Mouse (Mus musculus): ENCODE data around the gene Naa80.
"Not testable (repeated sequence)": the region's sequence is repeated elsewhere in the genome, so short reads cannot be mapped to it uniquely, and the experiment has no call there.

The Naa80 gene

DNA sequence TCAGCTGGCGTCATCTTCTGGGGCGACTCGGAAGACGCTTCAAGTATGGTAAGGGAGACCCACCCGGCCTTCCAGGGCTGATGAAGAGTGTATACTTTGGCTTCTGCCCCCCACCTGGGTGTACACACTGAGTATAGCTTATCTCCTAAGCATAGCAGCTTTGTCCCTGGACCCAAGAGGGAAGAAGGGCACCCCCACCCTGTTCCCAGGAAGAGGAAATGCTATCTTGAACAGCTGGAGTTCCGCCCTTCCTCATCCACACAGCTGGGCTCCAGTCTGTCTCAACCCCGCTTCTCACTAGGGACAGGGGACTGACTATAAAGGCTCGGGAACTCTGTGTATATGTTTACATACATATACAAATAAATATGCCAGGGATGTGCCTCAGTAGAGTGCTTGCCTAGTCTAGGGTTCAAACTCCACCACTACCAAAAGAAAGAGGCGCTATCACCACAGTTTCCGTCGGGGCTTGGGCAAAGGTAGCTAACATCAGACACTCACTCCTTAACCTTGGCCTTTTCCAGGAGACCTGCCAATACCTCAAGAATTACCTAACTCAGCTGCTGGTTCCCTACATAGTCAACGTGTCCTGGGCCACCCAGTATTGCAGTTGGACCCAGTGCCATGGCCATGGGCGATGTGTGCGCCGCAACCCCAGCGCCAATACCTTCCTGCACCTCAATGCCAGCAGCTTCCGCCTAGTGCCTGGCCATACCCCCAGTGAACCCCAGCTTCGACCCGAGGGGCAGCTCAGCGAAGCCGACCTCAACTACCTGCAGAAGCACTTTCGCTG lies 7.0 kb upstream of the Naa80 start:
- DNase-seq (ENCODE audit: low spot score in 2 of 2): no peak

DNA sequence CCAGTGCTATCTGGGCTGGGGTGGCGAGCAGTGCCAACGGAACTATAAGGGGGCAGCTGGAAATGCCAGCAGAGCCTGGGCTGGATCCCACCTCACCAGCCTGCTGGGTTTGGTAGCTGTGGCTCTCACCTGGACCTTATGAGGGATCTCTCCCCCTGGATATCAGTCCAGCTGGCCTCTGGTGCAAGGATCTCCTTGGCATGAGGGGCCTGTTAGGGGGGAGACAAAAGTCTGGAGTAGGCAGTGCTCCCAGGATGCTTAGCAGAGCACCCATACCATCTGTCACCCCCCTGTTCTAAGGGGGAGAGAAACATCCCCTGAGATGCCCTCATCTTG lies 6.4 kb upstream of the Naa80 start:
- DNase-seq (ENCODE audit: low spot score in 2 of 2): no peak

DNA sequence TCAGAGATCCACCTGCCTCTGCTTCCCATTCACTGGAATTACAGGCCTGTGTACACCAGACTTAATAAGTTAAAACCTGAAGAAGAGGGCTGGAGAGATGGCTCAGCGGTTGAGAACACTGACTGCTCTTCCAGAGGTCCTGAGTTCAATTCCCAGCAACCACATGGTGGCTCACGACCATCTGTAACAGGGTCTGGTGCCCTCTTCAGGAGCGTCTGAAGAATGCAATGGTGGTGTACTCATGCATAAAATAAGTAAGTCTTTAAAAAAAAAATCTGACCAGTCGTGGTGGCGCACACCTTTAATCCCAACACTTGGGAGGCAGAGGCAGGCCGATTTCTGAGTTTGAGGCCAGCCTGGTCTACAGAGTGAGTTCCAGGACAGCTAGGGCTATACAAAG lies 4.9 kb upstream of the Naa80 start:
- not testable (repeated sequence) for DNase-seq (ENCODE audit: low spot score in 2 of 2)

DNA sequence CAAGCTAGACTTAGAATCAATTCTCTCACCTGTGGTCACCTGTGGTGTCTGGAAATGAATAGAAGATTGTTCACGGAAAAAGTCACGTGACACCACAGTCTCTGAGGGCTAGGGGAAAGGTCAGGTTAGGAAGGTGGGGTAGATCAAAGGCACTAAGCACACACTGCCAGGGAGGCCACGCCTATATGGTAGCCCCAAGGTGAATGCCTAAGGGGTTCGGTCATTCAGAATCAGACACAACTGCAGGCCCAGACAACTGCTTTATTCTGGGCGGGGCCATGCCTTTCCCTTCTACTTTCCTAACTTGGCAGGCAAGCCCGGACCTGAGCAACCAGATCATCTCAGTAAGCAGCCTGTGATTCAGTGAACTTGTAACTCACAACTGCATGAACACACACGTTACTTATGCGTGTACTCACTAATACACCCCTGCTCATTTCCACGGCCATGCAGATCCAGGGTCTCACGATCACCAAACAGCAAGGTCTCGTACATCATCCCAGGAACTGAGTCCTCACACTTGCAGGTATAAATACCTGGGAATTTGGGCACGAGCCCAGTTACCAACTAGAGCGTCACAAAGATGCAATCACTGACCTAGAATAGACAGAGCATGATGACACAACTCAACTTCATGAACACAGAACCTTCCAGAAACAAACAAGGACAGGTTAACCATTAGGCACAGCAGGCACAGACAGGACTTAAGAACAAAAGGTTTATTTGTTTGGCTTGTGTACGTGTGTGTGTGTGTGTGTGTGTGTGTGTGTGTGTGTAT lies 2.9 kb upstream of the Naa80 start:
- no peak for DNase-seq (ENCODE audit: low spot score in 2 of 2)

DNA sequence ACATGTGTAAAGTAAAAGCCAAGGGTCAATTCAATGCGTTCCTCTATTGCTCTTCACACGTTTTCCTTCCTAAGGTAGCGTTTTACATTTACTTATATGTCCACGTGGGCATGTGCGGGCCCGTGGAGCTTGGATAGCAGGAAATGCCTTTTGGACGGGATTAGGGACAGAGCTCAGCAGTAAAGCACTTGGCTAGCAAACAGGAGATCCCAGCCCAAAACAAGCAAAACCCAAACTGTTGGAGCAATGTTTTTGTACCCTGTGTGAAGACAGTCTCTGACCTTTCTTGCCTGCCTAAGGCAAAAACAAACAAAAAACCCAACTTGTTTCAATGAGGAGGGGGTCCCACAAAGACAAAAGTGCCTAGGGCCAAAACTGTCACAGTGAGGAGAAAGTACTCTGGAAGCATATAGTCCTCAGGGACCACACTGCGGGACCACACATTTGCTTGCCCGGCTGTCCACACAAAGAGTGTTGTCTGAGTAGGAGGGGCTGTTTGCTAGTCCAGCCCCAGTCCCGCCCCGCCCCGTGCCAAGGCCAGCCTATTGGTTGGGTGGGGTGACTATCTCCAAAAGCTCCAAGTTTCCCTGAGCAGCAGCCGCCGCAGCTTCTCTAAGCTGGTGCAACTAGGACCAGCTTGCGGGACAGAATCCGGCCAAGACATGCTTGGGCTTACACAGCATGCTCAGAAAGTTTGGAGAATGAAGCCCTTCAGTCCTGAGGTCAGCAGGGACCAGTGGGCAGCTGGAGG lies 2.2 kb upstream of the Naa80 start, which contains the start of gene Hyal1:
Gene Hyal1, plus strand, starts transcription at position 571 of the 751 bp plus-strand sequence.
- peak; percentile 72 to 73 for DNase-seq (ENCODE audit: low spot score in 2 of 2)

DNA sequence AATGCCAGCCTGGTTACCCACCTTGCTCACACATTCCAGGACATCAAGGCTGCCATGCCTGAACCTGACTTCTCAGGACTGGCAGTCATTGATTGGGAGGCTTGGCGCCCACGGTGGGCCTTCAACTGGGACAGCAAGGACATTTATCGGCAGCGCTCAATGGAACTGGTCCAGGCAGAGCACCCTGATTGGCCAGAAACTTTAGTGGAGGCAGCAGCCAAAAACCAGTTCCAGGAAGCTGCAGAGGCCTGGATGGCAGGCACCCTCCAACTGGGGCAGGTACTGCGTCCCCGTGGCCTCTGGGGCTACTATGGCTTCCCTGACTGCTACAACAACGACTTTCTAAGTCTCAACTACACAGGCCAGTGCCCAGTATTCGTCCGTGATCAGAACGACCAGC lies 816 bp upstream of the Naa80 start:
- no peak for DNase-seq (ENCODE audit: low spot score in 2 of 2)

DNA sequence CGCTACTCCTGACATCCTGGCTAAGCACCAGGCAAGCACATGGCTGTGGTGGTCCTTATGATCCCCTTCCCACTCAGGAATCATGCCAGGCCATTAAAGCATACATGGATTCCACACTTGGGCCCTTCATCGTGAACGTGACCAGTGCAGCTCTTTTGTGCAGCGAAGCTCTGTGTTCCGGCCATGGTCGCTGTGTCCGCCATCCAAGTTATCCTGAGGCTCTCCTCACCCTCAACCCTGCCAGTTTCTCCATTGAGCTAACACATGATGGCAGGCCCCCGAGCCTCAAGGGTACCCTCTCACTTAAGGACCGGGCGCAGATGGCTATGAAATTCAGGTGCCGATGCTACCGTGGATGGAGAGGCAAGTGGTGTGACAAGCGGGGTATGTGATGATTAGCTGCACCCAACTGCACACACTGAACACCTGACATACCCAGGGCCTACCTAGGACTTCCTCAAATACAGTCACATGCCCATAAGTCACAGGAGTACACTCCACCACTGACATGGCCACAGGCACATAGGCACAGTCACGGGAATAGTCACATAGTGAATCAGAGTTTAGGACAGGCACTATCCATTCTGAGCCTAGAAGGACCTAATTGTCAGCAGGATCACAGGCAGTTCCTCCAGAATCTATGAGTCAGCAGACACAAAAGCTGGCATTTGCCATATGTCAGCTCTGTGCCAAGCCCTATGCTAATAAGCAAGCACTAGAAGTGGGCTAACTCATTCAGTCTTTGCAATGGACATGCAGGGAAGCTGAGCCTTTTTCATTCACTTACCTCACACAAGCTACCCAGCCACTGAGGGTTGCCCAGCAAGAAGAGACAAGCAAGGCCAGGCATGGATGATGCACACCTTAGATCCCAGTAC lies 575 bp downstream of the Naa80 start:
- no peak for DNase-seq (ENCODE audit: low spot score in 2 of 2)

DNA sequence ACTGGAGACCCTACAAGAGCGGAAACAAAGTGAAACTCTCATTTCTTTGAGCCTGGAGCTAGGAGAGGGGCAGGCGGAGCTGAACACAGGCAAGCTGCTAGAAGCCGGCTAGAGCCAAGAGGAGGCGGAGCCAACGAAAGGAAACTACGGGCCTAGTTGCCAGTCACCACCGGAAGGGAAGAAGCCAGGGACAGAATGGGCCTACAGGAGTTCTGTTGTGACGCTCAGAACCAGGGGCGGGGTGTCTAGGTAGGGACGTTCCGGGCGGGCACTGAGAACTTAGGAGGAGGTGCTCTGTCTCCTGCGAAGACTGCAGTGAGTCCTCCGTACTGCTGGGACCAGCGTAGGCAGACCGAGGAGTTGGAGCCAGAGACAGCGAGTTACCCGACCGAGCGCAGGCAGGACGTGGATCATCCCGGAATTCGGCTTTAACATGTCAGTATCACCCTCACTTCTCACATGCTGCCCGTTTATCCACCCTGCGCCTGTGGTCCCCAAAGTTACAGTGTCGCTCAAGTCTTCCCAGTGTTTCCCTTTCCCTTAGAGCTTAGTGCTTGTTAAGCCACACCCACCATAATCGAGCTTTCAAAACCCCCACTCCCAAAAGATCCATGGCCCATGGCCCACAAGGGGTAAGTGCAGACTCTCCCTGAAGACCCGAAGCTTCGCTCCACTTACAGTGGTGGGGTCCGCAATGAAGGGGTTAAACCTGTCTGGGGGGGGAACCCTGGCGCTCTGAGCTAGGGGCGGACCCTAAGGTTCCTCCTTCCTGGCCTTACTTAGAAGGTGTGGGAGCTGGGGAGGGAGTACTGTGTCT lies 2.0 kb downstream of the Naa80 start, which contains the start of gene Hyal3:
Gene Hyal3, plus strand, starts transcription at position 318 of the 817 bp plus-strand sequence.
- peak; percentile 93 to 94 for DNase-seq (ENCODE audit: low spot score in 2 of 2)

DNA sequence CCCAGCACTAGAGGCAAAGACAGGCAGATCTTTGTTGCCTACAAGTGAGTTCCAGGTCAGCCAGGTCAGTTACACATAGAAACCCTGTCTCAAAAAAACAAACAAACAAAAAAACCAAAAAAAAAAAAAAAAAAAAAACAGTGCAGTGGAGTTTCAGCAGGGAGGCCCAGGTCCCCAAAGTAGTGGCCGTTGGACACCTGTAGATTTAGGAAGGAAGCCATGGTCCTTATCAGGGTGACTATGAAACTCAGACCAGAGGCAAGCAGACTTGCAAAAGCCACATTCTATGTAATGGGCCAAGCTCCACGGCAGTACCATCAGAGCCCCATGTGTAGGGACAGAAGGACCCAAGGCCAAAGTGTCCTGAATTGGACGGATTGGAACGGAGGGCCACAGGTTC lies 2.9 kb downstream of the Naa80 start:
- no peak for DNase-seq (ENCODE audit: low spot score in 2 of 2)

DNA sequence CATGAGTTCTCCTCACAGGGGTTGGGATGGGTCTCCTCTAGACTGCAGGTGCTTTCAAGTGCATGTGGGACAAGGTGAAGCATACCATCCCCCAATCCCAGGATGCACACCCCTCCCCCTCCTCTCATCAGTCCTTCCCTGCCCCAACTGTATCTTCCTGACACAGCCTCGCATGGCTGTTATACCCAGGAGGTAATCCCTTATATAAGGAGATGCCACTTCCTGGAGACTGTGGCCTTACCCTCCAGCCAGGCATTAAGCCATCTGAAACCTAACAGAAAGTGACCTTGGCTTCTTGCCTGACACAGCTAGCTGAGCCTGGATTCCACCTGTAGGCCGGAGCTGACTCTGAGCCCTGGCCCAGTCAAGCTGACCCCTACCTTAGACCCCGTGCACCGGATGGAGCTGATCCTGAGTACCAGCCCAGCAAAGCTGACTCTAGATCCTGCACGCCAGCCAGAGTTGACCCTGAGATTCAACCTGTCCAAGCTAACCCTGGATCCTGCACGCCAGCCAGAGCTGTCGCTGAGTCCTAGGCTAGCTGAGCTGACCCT lies 3.9 kb downstream of the Naa80 start:
- DNase-seq (ENCODE audit: low spot score in 2 of 2): no peak

DNA sequence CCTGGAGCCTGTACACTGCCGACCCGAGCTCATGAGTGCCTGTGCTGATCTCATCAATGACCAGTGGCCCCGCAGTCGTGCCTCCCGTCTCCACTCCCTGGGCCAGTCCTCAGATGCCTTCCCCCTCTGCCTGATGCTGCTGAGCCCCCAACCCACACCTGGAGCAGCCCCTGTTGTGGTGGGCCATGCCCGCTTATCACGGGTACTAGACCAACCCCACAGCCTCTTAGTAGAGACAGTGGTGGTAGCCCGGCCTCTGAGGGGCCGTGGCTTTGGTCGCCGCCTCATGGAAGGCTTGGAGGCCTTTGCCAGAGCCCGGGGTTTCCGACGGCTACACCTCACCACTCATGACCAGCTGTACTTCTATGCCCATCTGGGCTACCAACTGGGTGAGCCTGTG lies 4.5 kb downstream of the Naa80 start:
- no peak for DNase-seq (ENCODE audit: low spot score in 2 of 2)

DNA sequence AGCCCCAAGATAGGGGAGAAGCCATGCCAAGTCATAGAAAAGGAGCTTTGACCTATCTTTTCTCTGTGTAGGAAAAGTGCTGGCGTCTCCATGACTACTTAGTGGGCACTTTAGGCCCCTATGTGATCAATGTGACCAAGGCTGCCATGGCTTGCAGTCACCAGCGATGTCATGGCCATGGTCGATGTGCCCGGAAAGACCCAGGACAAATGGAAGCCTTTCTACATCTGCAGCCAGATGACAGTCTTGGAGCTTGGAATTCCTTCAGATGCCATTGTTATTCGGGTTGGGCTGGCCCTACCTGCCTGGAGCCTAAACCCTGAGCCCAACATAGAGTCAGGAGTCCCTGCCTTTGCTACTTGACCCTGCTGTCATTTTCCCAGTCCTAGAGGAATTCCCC lies 7.8 kb downstream of the Naa80 start:
- DNase-seq (ENCODE audit: low spot score in 2 of 2): no peak

DNA sequence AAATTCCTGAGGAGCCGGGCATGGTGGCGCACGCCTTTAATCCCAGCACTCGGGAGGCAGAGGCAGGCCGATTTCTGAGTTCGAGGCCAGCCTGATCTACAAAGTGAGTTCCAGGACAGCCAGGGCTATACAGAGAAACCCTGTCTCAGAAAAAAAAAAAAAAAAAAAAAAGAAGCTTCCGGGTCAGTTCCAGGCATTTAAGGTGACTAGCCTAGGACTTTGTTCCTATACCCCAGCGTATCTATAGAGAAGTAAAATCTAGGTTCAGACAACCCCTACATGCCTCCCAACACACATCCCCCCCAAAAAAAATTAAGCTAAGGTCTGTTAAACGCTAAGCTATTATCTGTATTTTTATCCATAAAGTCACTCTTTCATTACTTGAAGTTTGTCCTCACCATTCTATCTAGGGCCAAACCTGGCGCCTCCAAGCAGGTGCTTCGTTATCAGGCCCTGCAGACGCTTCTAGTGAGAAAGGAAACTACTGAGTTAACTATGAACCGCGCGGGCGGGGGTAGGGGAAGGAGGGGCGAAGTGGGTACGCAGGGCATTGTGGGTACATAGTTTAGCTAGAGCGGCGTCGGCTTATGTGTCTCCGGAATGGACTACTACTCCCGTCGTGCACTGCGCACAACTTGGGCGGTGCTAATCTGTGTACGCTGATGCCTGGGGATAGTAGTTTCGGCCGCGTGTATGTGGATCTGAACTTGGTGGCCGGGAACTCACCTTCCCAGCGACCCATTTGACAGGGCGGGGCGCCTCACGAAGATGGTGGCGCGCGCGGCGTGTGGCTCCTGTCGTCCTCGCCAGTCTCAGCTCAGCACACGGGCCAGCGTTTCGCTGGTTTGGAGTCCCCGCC lies 8.5 kb downstream of the Naa80 start, which contains the start of gene Ifrd2:
Gene Ifrd2, plus strand, starts transcription at position 669 of the 859 bp plus-strand sequence.
- DNase-seq (ENCODE audit: low spot score in 2 of 2): peak; percentile 98 to 99

DNA sequence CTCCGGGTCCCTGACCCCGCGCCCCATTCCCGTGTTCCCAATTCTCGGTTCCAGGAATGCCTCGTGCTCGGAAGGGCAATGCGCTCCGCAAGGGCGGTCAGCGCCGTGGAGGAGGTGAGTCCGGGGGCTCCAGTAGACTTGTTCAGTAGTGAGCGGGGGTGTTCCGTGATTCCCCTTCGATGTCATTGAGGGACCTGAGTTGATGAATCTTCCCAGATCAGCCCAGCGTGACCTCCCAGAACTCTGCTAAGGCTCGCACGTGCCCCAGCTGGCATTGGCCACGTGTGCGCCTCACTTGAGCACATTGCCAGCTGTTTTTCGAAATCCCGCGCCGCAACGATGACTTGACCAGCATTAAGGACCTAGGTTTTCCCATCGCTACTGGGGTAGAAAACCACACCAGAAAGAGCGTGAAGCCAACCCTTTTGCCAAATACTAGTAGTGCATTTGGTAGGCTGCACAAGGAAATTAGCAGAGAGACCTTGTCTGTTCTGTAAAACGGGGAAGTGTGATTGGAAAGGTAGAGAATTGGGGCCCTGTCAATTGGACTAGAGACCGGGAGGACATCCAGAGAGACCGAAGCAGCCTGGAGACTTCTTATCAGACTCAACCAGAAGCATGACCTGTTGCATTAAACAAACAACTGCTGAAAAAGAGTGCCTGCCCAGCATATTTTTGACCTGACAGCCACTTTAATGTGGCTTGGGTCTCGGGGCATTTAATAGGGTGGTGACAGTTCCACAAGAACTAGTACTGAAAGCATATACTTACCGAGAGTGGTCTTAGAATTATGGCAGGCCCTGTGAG lies 9.3 kb downstream of the Naa80 start:
- peak; percentile 66 to 73 for DNase-seq (ENCODE audit: low spot score in 2 of 2)

DNA sequence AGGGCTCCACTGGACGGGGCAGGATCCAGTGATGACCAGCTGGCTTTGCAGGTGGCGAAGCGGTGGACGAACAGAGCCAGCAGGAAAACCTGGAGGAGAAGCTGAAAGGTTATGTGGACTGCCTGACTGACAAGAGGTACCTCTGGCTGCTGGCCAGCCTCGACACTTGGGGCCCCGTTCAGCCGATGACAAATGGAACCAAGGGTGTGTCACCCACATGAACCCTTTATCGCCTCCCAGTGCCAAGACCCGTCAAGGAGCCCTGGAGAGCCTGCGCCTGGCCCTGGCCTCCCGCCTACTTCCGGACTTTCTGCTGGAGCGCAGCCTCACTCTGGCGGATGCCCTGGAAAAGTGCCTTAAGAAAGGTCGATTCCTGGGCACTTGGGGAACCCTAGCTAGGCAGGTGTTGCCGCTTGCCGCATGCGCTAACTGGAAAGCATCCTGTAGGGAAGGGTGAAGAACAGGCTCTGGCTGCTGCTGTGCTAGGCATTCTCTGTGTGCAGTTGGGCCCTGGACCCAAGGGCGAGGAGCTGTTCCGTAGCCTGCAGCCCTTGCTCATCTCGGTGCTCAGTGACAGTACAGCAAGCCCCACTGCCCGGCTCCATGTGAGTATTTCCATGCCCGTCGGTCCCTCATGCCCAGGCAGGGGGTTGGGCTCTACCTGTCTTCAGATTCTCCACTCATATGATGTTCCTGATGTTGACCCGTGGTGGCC lies 11.5 kb downstream of the Naa80 start:
- DNase-seq (ENCODE audit: low spot score in 2 of 2): no peak

DNA sequence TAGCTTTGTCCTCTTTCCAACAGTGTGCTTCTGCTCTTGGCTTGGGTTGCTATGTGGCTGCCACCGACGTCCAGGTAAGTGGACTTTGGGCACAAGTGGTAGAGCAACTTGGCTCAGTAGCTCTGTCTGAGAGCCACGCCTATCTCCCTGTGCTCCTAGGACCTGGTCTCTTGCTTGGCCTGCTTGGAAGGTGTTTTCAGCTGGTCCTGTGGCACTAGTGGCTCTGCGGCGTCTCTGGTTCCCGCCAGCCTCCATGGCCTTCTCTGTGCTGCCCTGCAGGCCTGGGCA lies 12.0 kb downstream of the Naa80 start:
- DNase-seq (ENCODE audit: low spot score in 2 of 2): no peak

DNA sequence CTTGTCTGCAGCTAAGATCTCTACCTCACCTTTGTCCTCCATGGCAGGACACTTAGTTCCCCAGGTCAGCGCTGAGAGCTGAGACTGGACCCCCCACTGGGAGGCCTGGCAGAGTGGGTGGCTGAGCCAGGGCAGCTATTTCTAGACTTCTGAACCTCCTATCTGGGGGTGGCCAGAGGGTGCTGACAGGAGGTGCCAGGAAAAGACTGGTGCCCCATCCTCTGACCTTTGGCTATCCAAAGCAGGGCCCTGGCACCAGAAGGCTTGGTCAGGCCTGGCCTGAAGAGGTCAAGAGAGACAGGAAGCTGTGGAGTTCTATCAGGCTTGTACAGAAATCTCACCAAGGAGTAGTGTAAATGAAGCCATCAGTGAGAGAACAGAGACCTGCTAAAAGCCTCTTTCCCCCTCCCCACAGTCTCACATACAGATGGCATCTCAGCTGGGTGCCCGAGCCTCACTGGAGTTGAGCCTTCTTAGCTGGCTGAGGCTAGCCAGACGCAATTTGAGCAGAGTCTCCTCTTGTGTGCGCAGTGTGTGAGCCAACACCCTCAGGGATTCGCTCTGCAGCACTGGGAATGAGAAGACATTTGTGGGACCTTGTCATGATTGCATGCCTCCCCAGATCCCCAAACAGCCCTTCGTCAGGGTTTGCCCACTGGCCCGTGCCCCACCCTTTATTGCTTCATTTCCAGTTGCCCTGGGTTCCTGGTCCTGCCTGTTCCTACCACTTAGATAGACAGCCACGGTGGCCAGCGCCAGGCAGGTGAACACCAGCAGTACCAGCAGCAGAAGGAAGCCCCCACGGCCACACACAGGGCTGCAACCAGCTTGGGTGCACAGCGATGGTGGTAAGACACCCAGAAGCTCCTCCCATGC lies 14.7 kb downstream of the Naa80 start:
- DNase-seq (ENCODE audit: low spot score in 2 of 2): no peak
